Mouse (Mus musculus) kidney, postnatal 25 days (tissue): ENCODE measurements around the gene Gm16440.
"Not testable (repeated sequence)": the region's sequence is repeated elsewhere in the genome, so short reads cannot be mapped to it uniquely, and the experiment has no call there.

Source experiments
- DNase-seq, 2 experiments: peaks; one replicate each; pipeline ENCODE4 v3.0.0; 2021; ENCODE audit warnings: mixed read lengths in 2 of 2

Gm16440 gene

GRCm38 (mm10) chr14:6390219-6390618 is at the start of gene Gm16440:
Gene Gm16440 (minus strand): TSS chr14:6390319.
- not testable (repeated sequence) for DNase-seq

GRCm38 (mm10) chr14:6426766-6427165 is 36.6 kb upstream of the Gm16440 start:
- DNase-seq, result peak; percentile 4 to 82

DNA sequence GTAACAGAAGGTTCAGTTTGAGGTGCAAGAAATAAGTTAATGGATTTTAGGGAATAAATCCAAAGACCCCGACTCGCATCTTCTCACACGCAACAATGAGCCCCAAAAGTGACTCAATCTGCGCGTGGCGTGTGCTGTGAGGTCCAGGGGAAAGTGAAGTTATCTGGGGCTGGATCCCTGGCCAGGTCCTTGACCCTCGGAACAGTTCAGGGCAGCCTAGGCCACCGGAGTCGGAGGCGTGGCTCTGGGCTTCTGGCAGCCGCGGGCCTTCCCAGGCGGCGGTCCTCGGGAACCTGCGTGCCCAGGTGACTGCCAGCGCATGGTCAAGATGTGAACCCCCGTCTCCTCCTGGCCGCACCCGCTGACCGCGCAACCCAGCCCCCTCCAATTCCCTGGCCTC is 36.2 kb upstream of the Gm16440 start:
- DNase-seq, result peak; percentile 13 to 52

- DNase-seq, result not testable (repeated sequence)
These were observed 22.3 kb upstream of the Gm16440 start, which contains the start of gene Gm3591 for GRCm38 (mm10) chr14:6412382-6412781. Gene Gm3591 (minus strand): TSS chr14:6412482.

DNA sequence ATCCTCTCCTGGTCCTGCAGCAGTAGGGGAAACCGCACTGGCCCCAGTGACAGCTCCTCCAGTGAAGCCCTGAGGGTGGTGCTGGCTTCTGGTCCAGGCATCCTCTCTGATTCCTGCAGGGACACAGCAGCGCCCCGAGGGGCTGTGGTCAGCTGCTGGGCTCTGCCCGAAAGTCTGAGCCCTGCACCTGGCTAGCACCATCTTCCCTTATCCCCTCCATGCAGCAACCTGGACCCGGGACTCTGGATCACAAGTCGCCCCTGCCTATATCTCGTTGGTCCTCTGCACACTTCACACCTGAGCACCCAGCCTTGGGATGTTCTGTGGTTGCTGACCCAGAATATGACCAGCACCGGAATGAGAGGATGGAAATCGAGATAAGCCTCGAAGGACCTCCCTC is 46.5 kb downstream of the Gm16440 start, which contains the start of gene Gm3618:
Gene Gm3618 (minus strand): TSS at position 101 of the 400 bp plus-strand sequence.
- not testable (repeated sequence) for DNase-seq
